Comparison of ENCODE assay signal across 8 mouse cellular contexts in genomic region chr17:28351353-28351890, GRCm38 (mm10). TPM values are rescaled to one million over a fixed set of nuclear protein-coding genes. Genes with fewer than 3 reads are reported as not detected.
DNase-seq lines count a peak whose midpoint lies in the region; ATAC-seq and TF ChIP-seq lines count a peak whose summit lies in the region.

No protein-coding gene starts in this region.

- no peak for TF ChIP-seq POLR2A in limb, embryonic 14.5 days (IDR thresholded peaks at IDR 0.05; ENCODE audit: borderline replicate concordance, extremely low read depth, insufficient read depth, insufficient read length)

- H3K36me3 ChIP-seq in forebrain, embryonic 16.5 days (ENCODE audit: control insufficient read depth, insufficient read depth) = no peaks in the 10 kb centered on the region
- no peaks in the 10 kb centered on the region for H3K36me3 ChIP-seq in limb, embryonic 14.5 days (ENCODE audit: control insufficient read depth, insufficient read depth, low read length)
- H3K36me3 ChIP-seq in stomach, embryonic 15.5 days = no peaks in the 10 kb centered on the region

- H3K4me3 ChIP-seq in forebrain, embryonic 16.5 days (replicated peaks; ENCODE audit: low read length) = peak overlapping the region; percentile 67
- peak overlapping the region; percentile 93 for H3K4me3 ChIP-seq in limb, embryonic 14.5 days (replicated peaks; ENCODE audit: low read length)
- peak overlapping the region; percentile 89 for H3K4me3 ChIP-seq in stomach, embryonic 15.5 days (replicated peaks)

- peaks cover 19% of the 10 kb centered on the region for H3K4me1 ChIP-seq in forebrain, embryonic 16.5 days (replicated peaks; ENCODE audit: control insufficient read depth, insufficient read depth, low read length)
- peaks cover 31% of the 10 kb centered on the region for H3K4me1 ChIP-seq in limb, embryonic 14.5 days (ENCODE audit: control insufficient read depth, insufficient read depth, low read length)
- H3K4me1 ChIP-seq in stomach, embryonic 15.5 days = peaks cover 39% of the 10 kb centered on the region

- no peak overlapping the region for H3K27ac ChIP-seq in forebrain, embryonic 16.5 days (ENCODE audit: low read length)
- H3K27ac ChIP-seq in limb, embryonic 14.5 days (replicated peaks; ENCODE audit: low read depth, low read length) = peak overlapping the region; percentile 99
- H3K27ac ChIP-seq in stomach, embryonic 15.5 days = peak overlapping the region; percentile 100

- H3K9me3 ChIP-seq in forebrain, embryonic 16.5 days (ENCODE audit: control insufficient read depth, low read length) = no peaks in the 10 kb centered on the region
- H3K9me3 ChIP-seq in limb, embryonic 14.5 days (ENCODE audit: control insufficient read depth, low read length) = no peaks in the 10 kb centered on the region
- H3K9me3 ChIP-seq in stomach, embryonic 15.5 days = no peaks in the 10 kb centered on the region

- peak; percentile 58 for DNase-seq in retina, postnatal 1 day
- DNase-seq in retina, embryonic 14.5 days (ENCODE audit: low spot score) = no peak
- DNase-seq in limb, embryonic 14.5 days (ENCODE audit: low spot score) = no peak
- no peak for DNase-seq in adrenal gland, adult 18-20 months (ENCODE audit: low spot score in 2 of 2)
- no peak for DNase-seq in c-Kit-positive CD71-positive TER-119-positive erythroid progenitor cells, embryonic 14.5 days (ENCODE audit: low spot score)

- peaks cover 5% of the 10 kb centered on the region for H3K27me3 ChIP-seq in forebrain, embryonic 16.5 days (replicated peaks; ENCODE audit: control insufficient read depth, insufficient read depth, low read length)
- H3K27me3 ChIP-seq in limb, embryonic 14.5 days (ENCODE audit: control insufficient read depth, insufficient read depth, low read length) = no peaks in the 10 kb centered on the region
- no peaks in the 10 kb centered on the region for H3K27me3 ChIP-seq in stomach, embryonic 15.5 days (replicated peaks)

- WGBS in forebrain, embryonic 16.5 days = under 1% methylated on average over 29 of the region's 29 CpGs
- under 1% methylated on average over 19 of the region's 29 CpGs for WGBS in limb, embryonic 14.5 days
- WGBS in stomach, embryonic 15.5 days = under 1% methylated on average over 29 of the region's 29 CpGs

- peak overlapping the region; percentile 30 for H3K9ac ChIP-seq in forebrain, embryonic 16.5 days (replicated peaks; ENCODE audit: low read depth, low read length)
- H3K9ac ChIP-seq in limb, embryonic 14.5 days (ENCODE audit: low read depth, low read length, severe bottlenecking) = peak overlapping the region; percentile 90
- H3K9ac ChIP-seq in stomach, embryonic 15.5 days = peak overlapping the region; percentile 73

- ATAC-seq in forebrain, embryonic 16.5 days = no peak
- ATAC-seq in limb, embryonic 14.5 days (ENCODE audit: low FRiP score, low read depth) = 0 out of 2 replicates have a peak, but pooled peaks have one; percentile 0
- no peak for ATAC-seq in stomach, embryonic 15.5 days (ENCODE audit: insufficient read depth, low FRiP score, low read depth)
- no peak for ATAC-seq in activated CD4-positive, CD25-positive, alpha-beta regulatory T cell, adult 4 months

- H3K4me2 ChIP-seq in forebrain, embryonic 16.5 days (ENCODE audit: low read length) = peak overlapping the region; percentile 95
- peak overlapping the region; percentile 93 for H3K4me2 ChIP-seq in limb, embryonic 14.5 days (replicated peaks; ENCODE audit: low read depth, low read length, severe bottlenecking)
- H3K4me2 ChIP-seq in stomach, embryonic 15.5 days = peak overlapping the region; percentile 87

RNA-seq across cellular contexts. Expression of gene Tead3, which starts 0.8 kb away (rescaled TPM):
- 1.5 and 1.8 TPM in 2 replicates for polyA plus RNA-seq in forebrain, embryonic 16.5 days (2015; fragmentation: Nextera tagmentation; extraction: Ambion mirVana)
- polyA plus RNA-seq in limb, embryonic 14.5 days (2012; rRNA removed) = 85.6 and 102 TPM in 2 replicates
- 17.4 and 17.9 TPM in 2 replicates for polyA plus RNA-seq in limb, embryonic 14.5 days (2014; fragmentation: Nextera tagmentation; extraction: Ambion mirVana)
- polyA plus RNA-seq in stomach, embryonic 15.5 days (2015; fragmentation: Nextera tagmentation; extraction: Ambion mirVana) = 11.5 and 12.0 TPM in 2 replicates
- total RNA-seq in adrenal gland, adult 18-20 months (2021) = 1 to 10 TPM; 7.4 to 8.5 TPM
- polyA plus RNA-seq in activated CD4-positive, CD25-positive, alpha-beta regulatory T cell, adult 4 months (2017; shearing (Covaris generic)) = not detected

RNA-seq across cellular contexts. Expression of gene Tulp1, which starts 13.6 kb away (rescaled TPM):
- polyA plus RNA-seq in forebrain, embryonic 16.5 days (2015; fragmentation: Nextera tagmentation; extraction: Ambion mirVana) = 1.5 and 1.7 TPM in 2 replicates
- 5.0 and 7.4 TPM in 2 replicates for polyA plus RNA-seq in limb, embryonic 14.5 days (2012; rRNA removed)
- 4.9 and 6.4 TPM in 2 replicates for polyA plus RNA-seq in limb, embryonic 14.5 days (2014; fragmentation: Nextera tagmentation; extraction: Ambion mirVana)
- polyA plus RNA-seq in stomach, embryonic 15.5 days (2015; fragmentation: Nextera tagmentation; extraction: Ambion mirVana) = 4.2 and 5.0 TPM in 2 replicates
- not detected for total RNA-seq in adrenal gland, adult 18-20 months (2021)
- not detected for polyA plus RNA-seq in activated CD4-positive, CD25-positive, alpha-beta regulatory T cell, adult 4 months (2017; shearing (Covaris generic))

RNA-seq across cellular contexts. Expression of gene Rpl10a, which starts 23.2 kb away (rescaled TPM):
- polyA plus RNA-seq in forebrain, embryonic 16.5 days (2015; fragmentation: Nextera tagmentation; extraction: Ambion mirVana) = 354 and 367 TPM in 2 replicates
- 3,249 and 4,469 TPM in 2 replicates for polyA plus RNA-seq in limb, embryonic 14.5 days (2012; rRNA removed)
- polyA plus RNA-seq in limb, embryonic 14.5 days (2014; fragmentation: Nextera tagmentation; extraction: Ambion mirVana) = 810 and 905 TPM in 2 replicates
- 490 and 616 TPM in 2 replicates for polyA plus RNA-seq in stomach, embryonic 15.5 days (2015; fragmentation: Nextera tagmentation; extraction: Ambion mirVana)
- 100 to 1,000 TPM; 760 to 827 TPM for total RNA-seq in adrenal gland, adult 18-20 months (2021)
- polyA plus RNA-seq in activated CD4-positive, CD25-positive, alpha-beta regulatory T cell, adult 4 months (2017; shearing (Covaris generic)) = 1,000 to 10,000 TPM in 1 of 2 experiments, 100 to 1,000 TPM in 1; 852 to 1,030 TPM

RNA-seq across cellular contexts. Expression of gene Fance, which starts 38.1 kb away (rescaled TPM):
- 20.9 and 25.0 TPM in 2 replicates for polyA plus RNA-seq in forebrain, embryonic 16.5 days (2015; fragmentation: Nextera tagmentation; extraction: Ambion mirVana)
- polyA plus RNA-seq in limb, embryonic 14.5 days (2012; rRNA removed) = 28.3 and 32.4 TPM in 2 replicates
- 30.8 and 36.1 TPM in 2 replicates for polyA plus RNA-seq in limb, embryonic 14.5 days (2014; fragmentation: Nextera tagmentation; extraction: Ambion mirVana)
- polyA plus RNA-seq in stomach, embryonic 15.5 days (2015; fragmentation: Nextera tagmentation; extraction: Ambion mirVana) = 26.9 and 29.9 TPM in 2 replicates
- 10 to 100 TPM; 18.2 to 23.7 TPM for total RNA-seq in adrenal gland, adult 18-20 months (2021)
- 1 to 10 TPM; 3.4 to 6.4 TPM for polyA plus RNA-seq in activated CD4-positive, CD25-positive, alpha-beta regulatory T cell, adult 4 months (2017; shearing (Covaris generic))

Comparison
In these comparisons a context has a peak if more than half of its experiments do, and no peak if none do; other contexts are left out.
1. H3K9ac ChIP-seq: peak in every context shown above with its lines; median percentile 90 in limb, embryonic 14.5 days; 73 in stomach, embryonic 15.5 days; 30 in forebrain, embryonic 16.5 days.